Mouse (Mus musculus) heart, postnatal 0 days (tissue): ENCODE data around the gene Hid1. TPM values are rescaled to one million over a fixed set of nuclear protein-coding genes. Genes with fewer than 3 reads are reported as not detected.

Experiments
- ATAC-seq: fragments of 200-750 bp; cut with Nextera tagmentation; 2 replicates; pipeline ENCODE4 v1.8.0; 2017; ENCODE audit warnings: low read depth, moderate number of reproducible peaks, moderate library complexity; ENCODE audit not compliant: insufficient read depth
- DNase-seq: peaks from one replicate; pipeline ENCODE4 v3.0.0-alpha.2; 2016; ENCODE audit warnings: low spot score
- H3K27ac ChIP-seq: fragments of 300-500 bp; sonication (generic); 2 replicates; pipeline ENCODE4 v1.5.1; 2014; ENCODE audit warnings: low read depth, mild to moderate bottlenecking
- H3K27me3 ChIP-seq: fragments of 300-500 bp; sonication (generic); 2 replicates; pipeline ENCODE4 v1.6.1; 2014; ENCODE audit warnings: low read length, mixed read lengths; ENCODE audit not compliant: control insufficient read depth, insufficient read depth
- H3K36me3 ChIP-seq: fragments of 300-500 bp; sonication (generic); replicated peaks from 2 replicates; pipeline ENCODE4 v1.6.1; 2014; ENCODE audit warnings: low read length, mixed read lengths; ENCODE audit not compliant: control insufficient read depth, insufficient read depth
- H3K4me1 ChIP-seq: fragments of 300-500 bp; sonication (generic); 2 replicates; pipeline ENCODE4 v1.6.1; 2014; ENCODE audit warnings: antibody characterized with exemption; ENCODE audit not compliant: control insufficient read depth, insufficient read depth
- H3K4me2 ChIP-seq: fragments of 300-500 bp; sonication (generic); 2 replicates; pipeline ENCODE4 v1.6.1; 2014; ENCODE audit warnings: low read depth, mild to moderate bottlenecking, low read length, moderate library complexity
- H3K4me3 ChIP-seq: fragments of 300-500 bp; sonication (generic); 2 replicates; pipeline ENCODE4 v1.5.1; 2014; ENCODE audit warnings: low read depth, low read length
- H3K9ac ChIP-seq: fragments of 300-500 bp; sonication (generic); replicated peaks from 2 replicates; pipeline ENCODE4 v1.6.1; 2014; ENCODE audit warnings: low read depth, low read length, mixed read lengths
- H3K9me3 ChIP-seq: fragments of 300-500 bp; sonication (generic); replicated peaks from 2 replicates; pipeline ENCODE4 v1.6.1; 2016; ENCODE audit warnings: low read length; ENCODE audit not compliant: control insufficient read depth
- CTCF ChIP-seq: IDR thresholded peaks from 2 replicates; pipeline ENCODE4 v1.5.1; 2016; ENCODE audit warnings: antibody characterized with exemption, control low read depth, low read depth
- EP300 ChIP-seq: IDR thresholded peaks from 2 replicates; pipeline ENCODE4 v1.6.1; 2016; ENCODE audit warnings: antibody characterized with exemption, low read depth
- WGBS: fragments of 180-500 bp; shearing (Covaris S2); extraction: QIAGEN DNeasy Blood & Tissue Kit; methylation state at CpG from one replicate; pipeline ENCODE4 v1.1.7; 2014; 5-methylcytosine and 5-hydroxymethylcytosine counted together
- polyA plus RNA-seq: library from polyadenylated mRNA; unstranded; fragments of >200 nt; fragmentation: Nextera tagmentation; extraction: Ambion mirVana; gene quantifications from 2 replicates; pipeline ENCODE4 v1.2.1, GENCODE M21; 2015
- total RNA-seq: library from RNA; depleted of rRNA; stranded (reverse); fragments of >200 nt; gene quantifications from 2 replicates; pipeline ENCODE4 v1.2.3, GENCODE M21; 2014; ENCODE audit warnings: low replicate concordance

The Hid1 gene
- total and polyA plus RNA-seq, 2 experiments from 2014 or later, result 5.4 to 11.9 TPM

DNA sequence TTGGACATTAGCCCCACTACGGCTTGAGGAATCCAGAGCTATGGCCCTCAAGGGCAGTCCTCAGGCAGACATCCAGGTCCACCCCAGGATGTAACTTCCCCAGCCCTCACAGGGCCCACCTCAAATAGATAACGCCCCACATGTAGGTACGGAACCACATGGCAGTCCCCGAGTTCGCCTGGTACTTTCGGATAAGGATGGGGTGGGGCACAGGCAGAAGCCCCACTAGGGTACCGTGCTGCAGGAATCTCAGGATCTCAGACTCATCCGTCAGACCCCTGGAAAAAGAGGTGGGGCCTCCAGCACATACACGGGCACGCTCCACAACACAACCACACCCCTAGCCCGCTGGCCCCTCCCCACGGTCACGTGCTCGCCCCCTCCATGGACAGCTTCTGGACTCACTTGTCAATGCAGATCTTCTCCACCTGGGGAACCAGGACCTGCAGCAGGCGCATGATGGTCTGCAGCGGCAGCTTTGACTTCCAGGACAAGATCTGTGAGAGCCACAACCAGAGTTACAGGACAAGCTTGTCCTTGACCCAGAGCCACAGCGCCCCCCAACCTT, 18.8 kb downstream of the Hid1 start:
- DNase-seq (no peak), ATAC-seq (no peak)
- H3K4me1 ChIP-seq, result no peaks in the 10 kb centered on the region
- H3K4me3 ChIP-seq, result no peak overlapping the region
- H3K9me3 ChIP-seq, result no peaks in the 10 kb centered on the region
- H3K4me2 ChIP-seq, result no peak overlapping the region
- H3K27ac ChIP-seq, result no peak overlapping the region
- H3K9ac ChIP-seq, result no peak overlapping the region
- H3K36me3 ChIP-seq, result no peaks in the 10 kb centered on the region
- no peak for TF ChIP-seq CTCF
- no peak for TF ChIP-seq EP300
- WGBS, result 51% methylated on average over 17 of the region's 17 CpGs
- peaks cover 24% of the 10 kb centered on the region for H3K27me3 ChIP-seq

GRCm38 (mm10) chr11:115345515-115345914, 22.0 kb downstream of the Hid1 start:
- no peak for DNase-seq
- no peak overlapping the region for H3K9ac ChIP-seq
- H3K4me3 ChIP-seq, result no peak overlapping the region
- no peak for ATAC-seq
- TF ChIP-seq CTCF, result no peak
- TF ChIP-seq EP300, result no peak
- H3K9me3 ChIP-seq, result no peaks in the 10 kb centered on the region
- H3K4me1 ChIP-seq, result no peaks in the 10 kb centered on the region
- H3K36me3 ChIP-seq, result no peaks in the 10 kb centered on the region
- no peak overlapping the region for H3K27ac ChIP-seq
- H3K4me2 ChIP-seq, result no peak overlapping the region
- peaks cover 30% of the 10 kb centered on the region for H3K27me3 ChIP-seq
- WGBS, result 29% methylated on average over 7 of the region's 7 CpGs

GRCm38 (mm10) chr11:115344967-115345366, 22.6 kb downstream of the Hid1 start:
- Histone ChIP-seq H3K9me3 (no peaks in the 10 kb centered on the region), H3K4me3 (no peak overlapping the region), H3K27ac (no peak overlapping the region), H3K4me1 (no peaks in the 10 kb centered on the region), H3K36me3 (no peaks in the 10 kb centered on the region), H3K4me2 (no peak overlapping the region), H3K27me3 (peaks cover 30% of the 10 kb centered on the region), H3K9ac (no peak overlapping the region)
- no peak for TF ChIP-seq EP300
- TF ChIP-seq CTCF, result no peak
- no peak for DNase-seq
- WGBS, result 12% methylated on average over 12 of the region's 12 CpGs
- no peak for ATAC-seq

- H3K27ac ChIP-seq, result no peak overlapping the region
- WGBS, result 59% methylated on average over 6 of the region's 6 CpGs
- no peak overlapping the region for H3K4me3 ChIP-seq
- ATAC-seq (no peak), DNase-seq (no peak)
- no peaks in the 10 kb centered on the region for H3K36me3 ChIP-seq
- no peak overlapping the region for H3K9ac ChIP-seq
- H3K27me3 ChIP-seq, result peaks cover 45% of the 10 kb centered on the region
- no peaks in the 10 kb centered on the region for H3K9me3 ChIP-seq
- H3K4me1 ChIP-seq, result no peaks in the 10 kb centered on the region
- TF ChIP-seq EP300 (no peak), CTCF (no peak)
- H3K4me2 ChIP-seq, result no peak overlapping the region
Observed at GRCm38 (mm10) chr11:115341866-115342265, 25.7 kb downstream of the Hid1 start.

- H3K27me3 ChIP-seq, result peaks cover 50% of the 10 kb centered on the region
- no peaks in the 10 kb centered on the region for H3K9me3 ChIP-seq
- ATAC-seq, result no peak
- H3K4me3 ChIP-seq, result no peak overlapping the region
- TF ChIP-seq CTCF (no peak), EP300 (no peak)
- H3K27ac ChIP-seq, result no peak overlapping the region
- H3K4me1 ChIP-seq, result no peaks in the 10 kb centered on the region
- no peak for DNase-seq
- H3K36me3 ChIP-seq, result no peaks in the 10 kb centered on the region
- H3K9ac ChIP-seq, result no peak overlapping the region
- WGBS, result 43% methylated on average over 2 of the region's 2 CpGs
- no peak overlapping the region for H3K4me2 ChIP-seq
Observed at GRCm38 (mm10) chr11:115341246-115341645, 26.3 kb downstream of the Hid1 start.

DNA sequence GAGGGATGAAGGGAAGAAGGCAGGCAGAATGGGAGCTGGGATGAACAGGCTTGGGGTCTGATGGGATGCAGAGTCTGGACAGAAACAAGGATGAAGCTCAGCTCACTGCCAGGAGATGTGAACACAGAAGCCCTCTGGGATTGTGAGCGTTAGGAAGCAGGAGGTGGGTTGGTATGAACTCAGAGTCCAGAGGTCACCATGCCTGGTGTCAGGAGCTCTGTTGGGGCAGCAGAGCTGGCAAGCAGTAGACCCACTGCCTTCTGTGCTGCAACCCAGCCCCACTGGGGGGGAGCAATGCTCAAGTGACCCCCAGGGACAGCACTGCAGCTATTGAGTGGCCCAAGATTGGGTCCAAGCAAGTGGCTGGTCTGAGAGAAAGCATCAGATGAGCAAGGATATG, 29.7 kb downstream of the Hid1 start:
- no peaks in the 10 kb centered on the region for H3K4me1 ChIP-seq
- WGBS, result 33% methylated on average over 1 of the region's 1 CpGs
- DNase-seq, result no peak
- H3K36me3 ChIP-seq, result no peaks in the 10 kb centered on the region
- H3K9me3 ChIP-seq, result no peaks in the 10 kb centered on the region
- H3K9ac ChIP-seq, result no peak overlapping the region
- H3K4me3 ChIP-seq, result no peak overlapping the region
- H3K27me3 ChIP-seq, result peaks cover 62% of the 10 kb centered on the region
- no peak overlapping the region for H3K4me2 ChIP-seq
- no peak overlapping the region for H3K27ac ChIP-seq
- no peak for ATAC-seq
- TF ChIP-seq CTCF (no peak), EP300 (no peak)
